Mouse (Mus musculus): ENCODE results near the gene Ccdc141. TPM values are rescaled to one million over a fixed set of nuclear protein-coding genes. Genes with fewer than 3 reads are reported as not detected.

Gene Ccdc141
- polyA plus RNA-seq, 1 experiment: 11.2 TPM

- H3K4me1 ChIP-seq (ENCODE audit: control insufficient read depth, insufficient read depth, low read length): no peaks in the 10 kb centered on the region
- no peak for TF ChIP-seq POLR2A (IDR thresholded peaks at IDR 0.05; ENCODE audit: extremely low read depth, insufficient read depth, low read length)
- no peak for TF ChIP-seq CTCF (IDR thresholded peaks at IDR 0.05; ENCODE audit: extremely low read depth, insufficient read depth, low read length)
- no peak overlapping the region for H3K4me3 ChIP-seq (ENCODE audit: insufficient read depth, low read length)
- no peak overlapping the region for H3K27ac ChIP-seq (ENCODE audit: insufficient read depth, low read length)
These were observed 56.1 kb downstream of the Ccdc141 start for GRCm38 (mm10) chr2:77114335-77114734.

DNA sequence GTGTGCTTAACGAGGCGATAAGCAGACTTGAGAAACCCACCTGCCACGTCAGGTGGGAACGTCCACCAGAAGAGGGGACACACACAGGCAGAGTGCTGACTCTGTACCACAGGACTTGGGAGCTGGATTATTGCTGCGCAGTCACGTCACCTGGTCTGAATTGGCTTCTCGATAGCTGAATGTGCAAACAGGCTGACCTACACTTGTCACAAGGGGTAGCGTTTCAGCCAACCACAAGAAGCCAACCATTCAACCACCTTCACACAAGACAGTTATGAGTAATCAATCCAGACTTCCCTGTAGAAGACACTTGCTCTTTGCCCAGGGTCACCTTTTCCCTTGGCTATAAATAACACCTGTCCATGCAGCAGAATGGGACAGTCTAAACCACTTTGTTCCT is 56.6 kb downstream of the Ccdc141 start:
- Histone ChIP-seq H3K4me3 (ENCODE audit: insufficient read depth, low read length) (no peak overlapping the region), H3K4me1 (ENCODE audit: control insufficient read depth, insufficient read depth, low read length) (no peaks in the 10 kb centered on the region), H3K27ac (ENCODE audit: insufficient read depth, low read length) (no peak overlapping the region)
- no peak for TF ChIP-seq CTCF (IDR thresholded peaks at IDR 0.05; ENCODE audit: extremely low read depth, insufficient read depth, low read length)
- TF ChIP-seq POLR2A (IDR thresholded peaks at IDR 0.05; ENCODE audit: extremely low read depth, insufficient read depth, low read length): no peak

DNA sequence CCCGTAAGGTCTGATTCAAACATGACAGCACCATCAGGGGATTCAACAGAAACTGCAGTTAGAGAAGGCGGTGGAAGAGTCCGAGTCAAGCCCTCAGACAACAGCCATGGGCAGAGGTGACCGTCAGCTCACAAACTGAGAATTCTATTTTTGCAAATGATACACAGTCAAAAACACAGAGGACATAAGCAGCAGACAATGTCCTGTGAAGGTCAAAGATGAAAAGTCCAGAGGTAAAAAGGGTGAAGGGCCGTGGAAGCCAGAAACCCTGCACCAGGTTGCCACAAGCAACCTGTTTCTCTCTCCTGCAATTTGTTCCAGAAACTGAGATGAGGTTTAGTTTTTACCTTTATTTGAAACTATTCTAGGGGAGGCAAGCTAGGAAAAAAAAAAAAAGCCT is 57.4 kb downstream of the Ccdc141 start:
- H3K27ac ChIP-seq (ENCODE audit: insufficient read depth, low read length): no peak overlapping the region
- no peak overlapping the region for H3K4me3 ChIP-seq (ENCODE audit: insufficient read depth, low read length)
- H3K4me1 ChIP-seq (ENCODE audit: control insufficient read depth, insufficient read depth, low read length): no peaks in the 10 kb centered on the region
- TF ChIP-seq POLR2A (IDR thresholded peaks at IDR 0.05; ENCODE audit: extremely low read depth, insufficient read depth, low read length) (no peak), CTCF (IDR thresholded peaks at IDR 0.05; ENCODE audit: extremely low read depth, insufficient read depth, low read length) (no peak)

- Histone ChIP-seq H3K27ac (ENCODE audit: insufficient read depth, low read length) (no peak overlapping the region), H3K4me1 (ENCODE audit: control insufficient read depth, insufficient read depth, low read length) (no peaks in the 10 kb centered on the region), H3K4me3 (ENCODE audit: insufficient read depth, low read length) (no peak overlapping the region)
- TF ChIP-seq POLR2A (IDR thresholded peaks at IDR 0.05; ENCODE audit: extremely low read depth, insufficient read depth, low read length) (no peak), CTCF (IDR thresholded peaks at IDR 0.05; ENCODE audit: extremely low read depth, insufficient read depth, low read length) (no peak)
These were observed 59.3 kb downstream of the Ccdc141 start for GRCm38 (mm10) chr2:77111095-77111494.

DNA sequence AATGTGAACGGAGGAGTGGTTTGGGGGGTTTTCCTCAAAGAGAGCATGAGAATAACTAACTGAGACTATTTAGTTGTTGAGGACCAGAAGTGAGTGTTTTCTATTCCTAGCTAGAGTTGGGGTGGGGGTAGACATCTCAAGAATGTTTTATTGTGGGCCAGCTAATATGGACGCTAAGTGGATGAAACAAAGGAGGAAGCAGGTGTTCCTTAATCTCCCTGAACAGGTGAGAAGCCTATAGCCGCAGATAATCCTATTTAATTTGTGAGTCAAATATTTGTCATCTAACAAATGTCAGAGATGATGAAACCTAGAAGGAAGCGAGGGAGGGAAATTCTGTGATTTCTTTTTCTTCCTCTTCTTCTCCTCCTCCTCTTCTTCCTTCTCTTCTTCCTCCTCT is 60.1 kb downstream of the Ccdc141 start:
- H3K27ac ChIP-seq (ENCODE audit: insufficient read depth, low read length): no peak overlapping the region
- H3K4me1 ChIP-seq (ENCODE audit: control insufficient read depth, insufficient read depth, low read length): no peaks in the 10 kb centered on the region
- no peak for TF ChIP-seq CTCF (IDR thresholded peaks at IDR 0.05; ENCODE audit: extremely low read depth, insufficient read depth, low read length)
- TF ChIP-seq POLR2A (IDR thresholded peaks at IDR 0.05; ENCODE audit: extremely low read depth, insufficient read depth, low read length): no peak
- H3K4me3 ChIP-seq (ENCODE audit: insufficient read depth, low read length): no peak overlapping the region

DNA sequence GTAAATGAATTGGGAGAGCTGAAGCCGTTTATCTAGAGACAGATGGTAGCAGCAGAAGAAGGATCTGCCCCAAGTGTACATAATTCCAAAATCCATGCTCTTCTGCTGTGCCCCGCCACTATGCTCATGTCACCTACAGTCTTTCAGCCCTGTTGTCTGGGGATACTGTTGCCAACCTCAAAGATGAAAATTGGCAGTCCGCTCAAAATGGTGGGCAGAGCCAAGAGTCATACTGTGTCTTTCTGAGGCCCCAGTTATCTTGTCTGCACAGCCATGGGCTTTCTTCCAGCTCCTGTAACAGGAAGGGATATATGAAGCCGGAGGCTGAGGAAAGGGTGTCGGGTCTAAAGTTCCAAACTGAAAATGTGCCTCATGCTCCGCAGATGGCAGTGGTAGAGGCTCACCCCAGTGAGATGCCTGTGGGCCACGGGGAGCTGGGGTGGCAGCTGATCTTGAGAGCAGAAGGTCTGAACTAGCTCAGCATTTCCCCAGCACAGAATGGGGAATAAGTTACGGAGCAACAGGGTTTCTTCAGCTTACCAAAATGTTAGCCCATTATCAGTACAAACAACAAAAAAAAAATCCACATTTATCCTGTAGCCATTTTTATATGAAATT is 60.8 kb downstream of the Ccdc141 start:
- no peaks in the 10 kb centered on the region for H3K4me1 ChIP-seq (ENCODE audit: control insufficient read depth, insufficient read depth, low read length)
- TF ChIP-seq CTCF (IDR thresholded peaks at IDR 0.05; ENCODE audit: extremely low read depth, insufficient read depth, low read length): no peak
- TF ChIP-seq POLR2A (IDR thresholded peaks at IDR 0.05; ENCODE audit: extremely low read depth, insufficient read depth, low read length): no peak
- H3K27ac ChIP-seq (ENCODE audit: insufficient read depth, low read length): no peak overlapping the region
- H3K4me3 ChIP-seq (ENCODE audit: insufficient read depth, low read length): no peak overlapping the region

- TF ChIP-seq POLR2A (IDR thresholded peaks at IDR 0.05; ENCODE audit: extremely low read depth, insufficient read depth, low read length) (no peak), CTCF (IDR thresholded peaks at IDR 0.05; ENCODE audit: extremely low read depth, insufficient read depth, low read length) (no peak)
- H3K4me1 ChIP-seq (ENCODE audit: control insufficient read depth, insufficient read depth, low read length): no peaks in the 10 kb centered on the region
- H3K27ac ChIP-seq (ENCODE audit: insufficient read depth, low read length): no peak overlapping the region
- no peak overlapping the region for H3K4me3 ChIP-seq (ENCODE audit: insufficient read depth, low read length)
These were observed 61.9 kb downstream of the Ccdc141 start for GRCm38 (mm10) chr2:77108562-77108961.

GRCm38 (mm10) chr2:77106150-77106549 is 64.3 kb downstream of the Ccdc141 start:
- no peaks in the 10 kb centered on the region for H3K4me1 ChIP-seq (ENCODE audit: control insufficient read depth, insufficient read depth, low read length)
- no peak overlapping the region for H3K4me3 ChIP-seq (ENCODE audit: insufficient read depth, low read length)
- no peak overlapping the region for H3K27ac ChIP-seq (ENCODE audit: insufficient read depth, low read length)
- TF ChIP-seq CTCF (IDR thresholded peaks at IDR 0.05; ENCODE audit: extremely low read depth, insufficient read depth, low read length): no peak
- TF ChIP-seq POLR2A (IDR thresholded peaks at IDR 0.05; ENCODE audit: extremely low read depth, insufficient read depth, low read length): no peak

DNA sequence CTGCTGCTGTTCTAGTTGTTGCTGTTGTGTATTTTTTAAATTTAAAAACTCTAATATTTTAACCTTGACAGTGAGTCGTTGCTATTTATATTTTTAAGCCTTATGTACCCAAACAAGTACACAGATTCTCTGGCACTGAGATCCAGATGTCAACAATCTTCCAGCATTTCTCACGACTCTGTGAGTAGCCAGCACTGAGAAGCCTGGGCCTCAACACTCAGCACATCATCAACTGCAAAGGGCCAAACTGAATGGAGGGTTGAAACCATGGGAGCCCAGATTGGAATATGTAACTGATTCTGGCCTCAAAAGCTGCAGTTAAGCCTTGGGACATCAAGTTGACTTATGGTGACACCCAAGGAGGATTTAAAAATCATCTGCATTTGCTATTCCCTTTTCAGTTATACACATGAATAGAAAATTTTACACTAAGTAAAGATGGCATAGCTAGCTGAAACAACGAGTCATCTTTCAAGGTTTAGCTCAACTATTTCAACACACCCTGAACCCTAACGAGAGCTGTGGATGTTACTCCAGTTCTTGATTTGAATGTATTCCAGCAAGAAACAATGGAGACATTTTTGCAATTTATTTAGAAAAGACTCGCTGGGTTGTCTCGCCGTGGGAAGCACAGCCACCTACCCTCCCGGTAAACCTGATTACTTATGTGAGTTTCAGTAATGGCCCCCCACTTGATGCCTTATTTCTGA is 65.3 kb downstream of the Ccdc141 start:
- TF ChIP-seq POLR2A (IDR thresholded peaks at IDR 0.05; ENCODE audit: extremely low read depth, insufficient read depth, low read length): no peak
- TF ChIP-seq CTCF (IDR thresholded peaks at IDR 0.05; ENCODE audit: extremely low read depth, insufficient read depth, low read length): no peak
- Histone ChIP-seq H3K27ac (ENCODE audit: insufficient read depth, low read length) (no peak overlapping the region), H3K4me3 (ENCODE audit: insufficient read depth, low read length) (no peak overlapping the region), H3K4me1 (ENCODE audit: control insufficient read depth, insufficient read depth, low read length) (no peaks in the 10 kb centered on the region)

GRCm38 (mm10) chr2:77102516-77102915 is 67.9 kb downstream of the Ccdc141 start:
- TF ChIP-seq POLR2A (IDR thresholded peaks at IDR 0.05; ENCODE audit: extremely low read depth, insufficient read depth, low read length): no peak
- TF ChIP-seq CTCF (IDR thresholded peaks at IDR 0.05; ENCODE audit: extremely low read depth, insufficient read depth, low read length): no peak
- Histone ChIP-seq H3K27ac (ENCODE audit: insufficient read depth, low read length) (no peak overlapping the region), H3K4me3 (ENCODE audit: insufficient read depth, low read length) (no peak overlapping the region), H3K4me1 (ENCODE audit: control insufficient read depth, insufficient read depth, low read length) (no peaks in the 10 kb centered on the region)

All from cortical plate, adult 2 months (tissue).